Mouse (Mus musculus): ENCODE measurements at regions not wholly inside any gene's neighbourhood (a gene's known extent, or its start where the extent isn't known, plus 50 kb on each side); places are given as distances from the start of the nearest gene placed in this dataset.

GRCm38 (mm10) chr13:52067048-52067447, 220.6 kb downstream of the Gadd45g start:
- ATAC-seq (replicated peaks; ENCODE audit: low FRiP score, low TSS enrichment, poor library complexity, severe bottlenecking), result no peak

DNA sequence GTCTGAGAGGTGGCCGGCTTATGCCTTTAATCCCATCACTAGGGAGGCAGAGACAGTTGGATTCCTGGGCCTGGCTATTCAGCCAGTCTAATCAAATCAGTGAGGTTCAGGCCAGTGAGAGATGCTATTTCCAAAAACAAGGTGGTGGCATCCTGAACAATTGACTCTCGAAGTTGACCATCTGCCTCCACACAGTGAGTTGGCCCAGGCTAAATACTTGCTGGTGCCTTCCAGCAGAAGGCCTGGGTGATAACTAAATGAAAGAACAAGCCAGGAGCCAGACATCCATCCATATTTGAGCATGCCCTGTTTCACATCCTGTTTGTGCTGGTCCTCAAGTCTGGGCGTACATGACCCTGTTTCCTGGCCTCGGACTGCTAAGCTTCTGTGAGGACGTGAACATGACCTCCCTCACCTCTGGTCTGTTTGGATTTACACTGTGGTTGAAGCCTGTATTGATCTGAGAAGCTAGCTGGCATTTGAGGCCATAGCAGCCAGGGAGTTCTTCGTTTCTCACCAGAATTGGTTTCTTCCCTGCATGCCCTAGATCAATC, 222.5 kb downstream of the Gadd45g start:
- ATAC-seq (replicated peaks; ENCODE audit: low FRiP score, low TSS enrichment, poor library complexity, severe bottlenecking), result no peak

GRCm38 (mm10) chr13:52069714-52070113, 223.2 kb downstream of the Gadd45g start:
- ATAC-seq (replicated peaks; ENCODE audit: low FRiP score, low TSS enrichment, poor library complexity, severe bottlenecking), result no peak

DNA sequence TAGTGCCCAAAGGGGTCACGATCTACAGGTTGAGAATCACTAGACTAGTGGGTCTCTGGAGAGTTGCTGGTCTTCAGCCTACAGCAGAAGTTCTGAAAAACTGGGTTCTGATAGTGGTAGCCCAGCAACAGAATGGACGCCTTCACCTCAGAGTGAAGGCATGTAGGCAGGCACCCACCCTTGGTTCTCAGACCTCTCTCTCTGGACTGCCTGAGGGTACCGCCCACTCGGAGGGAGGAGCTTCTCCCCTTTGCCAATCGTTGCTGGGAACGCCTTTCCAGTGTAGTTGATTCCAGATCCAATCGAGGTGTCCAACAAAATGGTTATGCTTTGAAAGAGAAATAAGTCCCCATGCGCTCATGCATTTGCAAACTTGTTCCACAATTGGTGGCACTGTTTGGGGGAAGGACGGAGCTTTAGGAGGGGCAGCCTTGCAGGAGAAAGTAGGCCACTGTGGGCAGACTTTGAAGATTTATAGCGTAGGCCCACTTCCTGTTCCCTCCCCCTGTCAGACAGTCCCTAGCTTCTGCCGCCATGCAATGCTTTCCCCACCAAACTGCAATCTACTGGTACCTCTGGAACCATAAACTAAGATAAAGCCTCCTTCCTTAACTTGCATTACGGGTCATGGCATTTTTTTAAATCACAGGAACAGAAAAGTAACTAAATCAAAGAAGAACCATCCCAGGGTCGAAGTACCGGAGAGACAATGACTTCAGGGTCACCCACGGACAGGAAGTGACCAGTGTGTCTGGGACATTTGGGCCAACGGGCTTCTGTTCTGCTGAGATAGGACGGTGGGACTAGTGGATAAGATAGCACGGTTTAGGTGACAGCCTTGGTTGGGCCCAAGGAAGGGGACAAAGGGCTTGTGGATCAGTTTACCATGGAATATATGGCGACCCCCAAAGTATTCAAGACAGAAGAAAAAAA, 224.5 kb downstream of the Gadd45g start:
- peak; percentile 73 for ATAC-seq (replicated peaks; ENCODE audit: low FRiP score, low TSS enrichment, poor library complexity, severe bottlenecking)

GRCm38 (mm10) chr13:52077616-52078015, 231.1 kb downstream of the Gadd45g start:
- no peak for ATAC-seq (replicated peaks; ENCODE audit: low FRiP score, low TSS enrichment, poor library complexity, severe bottlenecking)

GRCm38 (mm10) chr13:52078561-52078960, 232.1 kb downstream of the Gadd45g start:
- no peak for ATAC-seq (replicated peaks; ENCODE audit: low FRiP score, low TSS enrichment, poor library complexity, severe bottlenecking)

GRCm38 (mm10) chr13:52079678-52080246, 233.3 kb downstream of the Gadd45g start:
- ATAC-seq (replicated peaks; ENCODE audit: low FRiP score, low TSS enrichment, poor library complexity, severe bottlenecking), result no peak

DNA sequence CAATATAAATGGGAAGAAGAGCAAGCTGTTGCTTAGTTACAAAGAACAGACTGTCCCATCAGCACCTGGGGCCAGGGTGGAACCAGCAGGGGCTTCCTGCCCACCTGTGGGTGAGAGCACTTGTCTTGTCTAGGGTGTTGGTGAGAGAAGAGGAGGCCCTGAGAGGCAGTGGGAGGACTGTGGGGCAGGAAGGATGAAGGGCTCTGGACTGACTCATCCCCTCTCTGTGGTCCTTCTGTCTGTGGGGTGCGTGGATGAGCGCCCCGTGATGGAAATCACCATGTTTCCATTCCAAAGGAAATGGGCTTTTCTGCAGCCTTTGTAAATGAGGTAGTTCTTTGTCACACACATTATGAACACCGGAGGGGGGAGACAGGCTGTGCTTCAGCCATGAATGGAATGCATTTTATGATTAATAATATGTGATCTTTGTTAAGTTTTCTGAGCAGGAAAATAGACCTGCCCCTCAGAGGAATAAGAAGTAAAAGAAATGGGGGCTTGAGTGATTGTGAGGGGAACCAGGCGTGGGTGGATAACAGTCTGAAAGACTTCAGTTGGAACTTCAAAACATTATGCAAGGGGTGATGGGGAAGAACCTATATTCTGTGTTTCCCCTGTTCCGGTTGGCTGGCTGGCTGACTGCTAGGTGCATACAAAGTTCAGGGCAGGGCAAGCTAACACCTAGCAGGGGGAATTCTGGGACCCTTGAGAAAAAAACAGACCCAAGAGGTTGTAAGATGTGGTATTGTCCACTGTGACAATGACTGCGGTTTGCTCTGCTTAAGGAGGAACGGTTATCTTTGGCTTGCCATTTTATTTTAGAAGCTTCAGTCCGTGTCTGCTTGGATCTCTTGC, 237.3 kb downstream of the Gadd45g start:
- ATAC-seq (replicated peaks; ENCODE audit: low FRiP score, low TSS enrichment, poor library complexity, severe bottlenecking), result no peak

DNA sequence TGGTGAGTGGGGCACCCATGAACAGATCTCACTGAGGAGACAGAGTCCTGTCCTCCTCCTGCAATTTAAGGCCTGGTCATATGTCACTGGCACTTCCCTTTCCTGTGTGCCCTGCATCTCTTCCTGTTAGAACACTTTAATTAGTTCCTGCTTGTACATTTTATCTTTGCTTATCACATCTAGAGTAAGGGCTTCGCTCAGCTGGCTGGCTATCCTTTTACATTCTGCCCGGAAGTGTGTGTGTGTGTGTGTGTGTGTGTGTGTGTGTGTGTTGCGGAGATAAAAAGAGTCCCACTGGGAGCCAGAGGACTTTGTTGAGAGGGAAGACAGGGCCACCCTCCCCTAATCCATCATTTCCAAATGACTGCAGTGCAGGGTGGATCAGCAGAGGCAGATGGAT, 238.6 kb downstream of the Gadd45g start:
- ATAC-seq (replicated peaks; ENCODE audit: low FRiP score, low TSS enrichment, poor library complexity, severe bottlenecking), result no peak

DNA sequence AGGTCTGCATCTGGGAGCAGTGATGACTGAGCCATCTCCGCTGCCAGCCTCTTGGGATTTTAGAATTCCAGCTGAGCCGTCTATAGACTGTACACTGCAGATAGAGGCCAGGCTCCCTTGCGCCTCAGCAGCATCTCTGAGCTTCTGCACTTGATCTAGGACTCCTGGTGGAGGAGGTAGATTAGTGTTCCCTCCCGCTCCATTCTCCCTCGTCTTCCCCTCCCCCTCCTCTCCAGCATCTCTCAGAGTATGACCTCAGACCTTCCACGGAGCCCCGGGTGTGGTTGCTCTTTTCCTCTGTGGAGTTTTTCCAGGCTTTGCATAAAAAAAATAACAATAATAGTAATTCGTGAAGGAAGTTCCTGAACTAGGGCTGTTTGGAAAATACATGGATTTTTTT, 241.8 kb downstream of the Gadd45g start:
- no peak for ATAC-seq (replicated peaks; ENCODE audit: low FRiP score, low TSS enrichment, poor library complexity, severe bottlenecking)

GRCm38 (mm10) chr13:52090365-52090764, 243.9 kb downstream of the Gadd45g start:
- ATAC-seq (replicated peaks; ENCODE audit: low FRiP score, low TSS enrichment, poor library complexity, severe bottlenecking), result no peak

- ATAC-seq (replicated peaks; ENCODE audit: low FRiP score, low TSS enrichment, poor library complexity, severe bottlenecking), result no peak
Measured at GRCm38 (mm10) chr13:52094785-52095184, 248.3 kb downstream of the Gadd45g start.

- ATAC-seq (replicated peaks; ENCODE audit: low FRiP score, low TSS enrichment, poor library complexity, severe bottlenecking), result no peak
Measured at GRCm38 (mm10) chr13:52096506-52096905, 250.0 kb downstream of the Gadd45g start.

DNA sequence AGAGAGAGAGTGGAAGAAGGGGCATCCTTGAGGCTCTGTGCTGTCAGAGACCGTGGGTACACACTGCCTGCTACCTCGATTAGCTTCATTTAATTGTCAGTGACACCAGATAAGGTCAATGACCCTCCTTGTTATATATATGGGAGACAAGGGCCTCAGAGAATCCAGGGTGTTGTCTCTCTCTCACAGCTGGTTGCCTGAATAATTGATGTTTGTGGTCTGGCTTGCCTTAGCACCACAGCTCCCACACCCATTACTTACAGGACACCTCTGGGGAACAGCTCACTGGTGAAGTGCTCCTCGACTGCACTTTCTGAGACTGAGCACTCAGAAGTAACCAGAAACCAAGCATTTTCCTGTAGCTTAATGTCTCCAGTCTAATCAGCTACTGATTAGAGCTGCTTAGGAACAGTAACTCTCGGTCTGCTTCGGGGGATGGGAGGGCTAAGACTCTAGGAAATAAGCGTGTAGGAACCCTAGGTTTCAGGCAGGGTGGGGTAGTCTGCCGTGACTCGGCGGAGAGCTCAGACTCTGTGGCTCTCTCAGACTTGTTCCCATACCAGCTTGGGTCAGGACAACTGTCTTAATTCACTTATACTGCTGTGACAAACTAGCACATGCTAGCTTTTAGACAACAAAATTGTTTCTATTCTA, 259.6 kb downstream of the Gadd45g start:
- peak; percentile 70 for ATAC-seq (replicated peaks; ENCODE audit: low FRiP score, low TSS enrichment, poor library complexity, severe bottlenecking)

DNA sequence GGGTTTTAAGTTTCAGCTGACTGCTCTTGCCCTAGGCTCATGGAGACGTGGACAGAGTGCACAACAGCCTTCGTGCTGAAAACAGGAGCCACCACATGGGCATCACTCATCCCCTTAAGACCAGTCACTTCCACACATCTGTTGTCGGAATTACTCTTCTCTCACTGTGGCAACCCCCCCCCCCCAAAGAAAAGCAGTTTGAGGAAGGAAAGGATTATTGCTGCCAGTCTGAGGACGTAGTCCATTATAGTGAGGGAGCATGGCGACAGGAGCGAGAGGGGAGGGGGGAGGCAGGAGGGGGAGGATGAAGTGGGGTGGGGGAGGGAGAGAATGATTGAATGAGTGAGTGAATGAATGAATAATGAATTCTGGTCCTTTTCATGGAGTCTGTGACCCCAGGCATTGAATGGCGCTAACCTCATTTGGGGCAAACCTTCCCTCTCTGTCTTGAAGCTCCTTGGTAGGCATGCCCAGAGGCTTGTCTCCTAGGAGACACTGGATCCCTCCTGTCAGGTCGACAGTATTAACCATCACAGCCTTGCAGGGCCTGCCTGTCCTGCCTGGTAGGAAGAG, 262.0 kb downstream of the Gadd45g start:
- no peak for ATAC-seq (replicated peaks; ENCODE audit: low FRiP score, low TSS enrichment, poor library complexity, severe bottlenecking)

GRCm38 (mm10) chr13:52109039-52109759, 262.7 kb downstream of the Gadd45g start:
- ATAC-seq (replicated peaks; ENCODE audit: low FRiP score, low TSS enrichment, poor library complexity, severe bottlenecking), result no peak

DNA sequence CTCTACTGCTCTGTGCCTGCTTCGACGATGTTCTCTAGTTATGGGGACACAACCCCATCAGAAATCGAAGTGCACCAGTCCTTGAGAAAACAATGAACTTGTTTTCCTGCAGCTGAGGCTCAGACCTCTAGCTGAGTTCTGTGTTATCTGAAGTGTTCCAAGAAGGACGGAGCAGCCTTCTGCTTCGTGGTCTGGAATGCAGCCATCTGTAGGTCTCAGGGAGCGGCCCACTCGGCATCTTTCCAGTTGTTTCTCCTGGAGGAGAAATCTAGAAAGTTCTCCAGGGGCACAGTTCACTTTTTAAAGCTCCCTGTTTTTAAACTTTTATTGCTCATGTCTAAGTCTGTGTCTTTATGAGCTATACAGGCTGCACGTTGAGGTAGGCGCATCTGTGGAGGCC, 264.3 kb downstream of the Gadd45g start:
- peak; percentile 41; the same call in 1 of the 2 replicates for ATAC-seq (replicated peaks; ENCODE audit: low FRiP score, low TSS enrichment, poor library complexity, severe bottlenecking)

GRCm38 (mm10) chr13:52113549-52113948, 267.1 kb downstream of the Gadd45g start:
- no peak for ATAC-seq (replicated peaks; ENCODE audit: low FRiP score, low TSS enrichment, poor library complexity, severe bottlenecking)
